Mouse (Mus musculus) kidney, embryonic 15.5 days (tissue): ENCODE results near the gene Patj. TPM values are rescaled to one million over a fixed set of nuclear protein-coding genes. Genes with fewer than 3 reads are reported as not detected.

Experiments used
- ATAC-seq: fragments of 200-750 bp; cut with Nextera tagmentation; replicated peaks from 2 replicates; pipeline ENCODE4 v1.8.0; 2017; ENCODE audit warnings: moderate TSS enrichment; ENCODE audit not compliant: low FRiP score
- H3K27ac ChIP-seq: fragments of 300-500 bp; sonication (generic); 2 replicates; pipeline ENCODE4 v1.5.1; 2015; ENCODE audit warnings: mild to moderate bottlenecking, inconsistent platforms
- H3K27me3 ChIP-seq: fragments of 300-500 bp; sonication (generic); 2 replicates; pipeline ENCODE4 v1.6.1; 2015; ENCODE audit warnings: inconsistent platforms
- H3K36me3 ChIP-seq: fragments of 300-500 bp; sonication (generic); 2 replicates; pipeline ENCODE4 v1.6.1; 2015; ENCODE audit warnings: inconsistent platforms
- H3K4me1 ChIP-seq: fragments of 300-500 bp; sonication (generic); 2 replicates; pipeline ENCODE4 v1.6.1; 2015; ENCODE audit warnings: inconsistent platforms
- H3K4me2 ChIP-seq: fragments of 300-500 bp; sonication (generic); 2 replicates; pipeline ENCODE4 v1.6.1; 2015; ENCODE audit warnings: moderate library complexity, mild to moderate bottlenecking, inconsistent platforms
- H3K4me3 ChIP-seq: fragments of 300-500 bp; sonication (generic); replicated peaks from 2 replicates; pipeline ENCODE4 v1.5.1; 2015; ENCODE audit warnings: mild to moderate bottlenecking, inconsistent platforms
- H3K9ac ChIP-seq: fragments of 300-500 bp; sonication (generic); 2 replicates; pipeline ENCODE4 v1.6.1; 2015; ENCODE audit warnings: mild to moderate bottlenecking, inconsistent platforms
- H3K9me3 ChIP-seq: fragments of 300-500 bp; sonication (generic); replicated peaks from 2 replicates; pipeline ENCODE4 v1.6.1; 2016; ENCODE audit warnings: inconsistent platforms
- WGBS: fragments of 180-500 bp; shearing (Covaris S2); methylation state at CpG from one replicate; pipeline ENCODE4 v1.1.7; 2015; ENCODE audit warnings: mixed read lengths; 5-methylcytosine and 5-hydroxymethylcytosine counted together
- polyA plus RNA-seq: library from polyadenylated mRNA; unstranded; fragments of >200 nt; fragmentation: Nextera tagmentation; extraction: Ambion mirVana; gene quantifications from 2 replicates; pipeline ENCODE4 v1.2.1, GENCODE M21; 2015

Gene Patj
- polyA plus RNA-seq, 1 experiment from 2014 or later: 26.6 TPM

DNA sequence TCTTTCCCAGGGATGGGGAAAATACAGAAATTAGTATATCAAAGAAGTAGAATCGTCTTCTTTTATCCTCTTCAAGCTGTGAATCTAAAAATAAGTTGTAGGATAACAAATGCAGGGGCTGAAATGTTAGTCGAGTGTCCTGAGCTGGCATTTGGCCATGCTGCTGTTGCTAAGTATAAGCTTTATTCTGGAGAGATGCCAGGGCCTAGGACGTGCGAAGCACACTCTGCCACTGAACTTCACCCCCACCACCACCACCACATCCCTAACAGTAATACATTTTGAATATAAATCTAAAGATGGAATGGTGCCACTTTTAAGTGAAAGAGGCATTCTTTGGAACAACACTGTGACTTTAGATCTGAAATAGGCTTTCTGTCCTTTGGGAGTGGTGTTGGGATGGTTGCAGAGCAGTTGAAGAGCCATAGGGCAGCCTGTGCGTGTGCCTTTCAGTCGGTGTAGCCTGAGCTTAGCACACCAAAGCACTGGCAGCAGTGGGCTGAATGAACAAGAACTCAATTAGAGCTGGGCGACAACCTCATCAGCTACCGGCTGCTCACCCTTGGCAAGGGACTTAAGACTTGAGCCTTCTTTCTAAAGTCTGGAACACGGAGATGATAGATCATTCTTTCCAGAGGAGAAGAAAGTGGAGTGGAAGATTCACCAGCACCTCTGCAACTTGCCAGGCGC is 168.1 kb downstream of the Patj start:
- no peak overlapping the region for H3K4me3 ChIP-seq
- H3K27me3 ChIP-seq: no peaks in the 10 kb centered on the region
- H3K9ac ChIP-seq: no peak overlapping the region
- H3K4me2 ChIP-seq: no peak overlapping the region
- H3K27ac ChIP-seq: no peak overlapping the region
- 68% methylated on average over 10 of the region's 10 CpGs for WGBS
- ATAC-seq: no peak
- no peaks in the 10 kb centered on the region for H3K36me3 ChIP-seq
- no peaks in the 10 kb centered on the region for H3K9me3 ChIP-seq
- 0 out of 2 replicates have a peak, but pooled peaks cover 6% of the 10 kb centered on the region for H3K4me1 ChIP-seq

DNA sequence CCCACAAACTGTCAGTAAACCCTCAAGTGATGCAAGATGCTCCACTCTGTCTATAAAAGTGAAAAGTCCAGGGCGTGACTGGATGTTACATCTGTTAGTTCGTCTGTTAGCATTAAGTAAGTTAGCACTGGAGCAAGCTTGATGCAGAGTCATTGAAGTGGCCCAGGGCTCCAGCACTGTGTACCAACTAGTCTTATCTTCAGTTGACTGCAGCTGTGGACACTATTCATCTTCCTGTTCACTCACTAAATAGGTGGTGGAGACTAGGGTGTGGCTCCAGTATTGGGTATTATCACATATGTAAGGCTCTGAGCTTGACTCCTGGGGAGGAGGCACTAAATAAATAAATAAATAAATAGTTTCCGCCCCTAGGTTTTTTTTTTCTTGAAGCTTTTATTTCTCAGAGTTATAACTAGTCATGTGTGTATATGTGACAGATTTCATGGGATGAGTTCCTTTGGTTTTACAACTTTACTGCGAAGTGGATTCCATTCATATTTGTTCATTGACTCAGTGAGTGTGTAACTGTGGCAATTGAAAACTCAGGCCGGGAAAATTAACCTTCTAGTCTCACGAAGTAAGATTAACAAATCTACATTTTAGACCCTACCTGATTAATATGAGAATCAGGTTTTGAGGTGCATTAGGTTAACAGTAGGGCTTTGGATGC is 168.7 kb downstream of the Patj start:
- H3K9me3 ChIP-seq: no peaks in the 10 kb centered on the region
- H3K4me1 ChIP-seq: 0 out of 2 replicates have a peak, but pooled peaks cover 6% of the 10 kb centered on the region
- no peak for ATAC-seq
- WGBS: 80% methylated on average over 6 of the region's 6 CpGs
- H3K9ac ChIP-seq: no peak overlapping the region
- H3K36me3 ChIP-seq: no peaks in the 10 kb centered on the region
- no peak overlapping the region for H3K4me2 ChIP-seq
- no peaks in the 10 kb centered on the region for H3K27me3 ChIP-seq
- H3K27ac ChIP-seq: no peak overlapping the region
- no peak overlapping the region for H3K4me3 ChIP-seq

DNA sequence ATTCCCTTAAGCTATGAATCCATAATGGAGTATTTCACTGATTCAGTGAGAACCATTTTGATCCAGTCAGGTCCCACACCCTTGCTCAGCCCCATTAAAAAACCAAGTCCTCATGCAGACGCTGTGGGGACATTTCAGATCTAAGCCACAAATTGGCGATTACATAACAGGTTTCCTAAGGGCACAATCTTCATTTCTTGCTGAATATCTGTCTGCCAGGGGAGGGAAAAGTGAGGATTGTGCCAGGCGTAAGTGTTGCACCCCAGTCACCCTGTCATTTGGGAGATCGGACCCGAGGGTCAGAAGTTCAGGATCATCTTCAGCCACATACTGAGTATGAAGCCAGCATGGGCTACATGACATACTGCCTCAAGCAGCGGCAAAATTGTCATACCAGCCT is 171.2 kb downstream of the Patj start:
- Histone ChIP-seq H3K4me1 (0 out of 2 replicates have a peak, but pooled peaks cover 3% of the 10 kb centered on the region), H3K4me2 (no peak overlapping the region), H3K9ac (no peak overlapping the region), H3K27me3 (no peaks in the 10 kb centered on the region), H3K27ac (no peak overlapping the region), H3K4me3 (no peak overlapping the region), H3K9me3 (no peaks in the 10 kb centered on the region), H3K36me3 (no peaks in the 10 kb centered on the region)
- no peak for ATAC-seq
- 90% methylated on average over 6 of the region's 6 CpGs for WGBS

DNA sequence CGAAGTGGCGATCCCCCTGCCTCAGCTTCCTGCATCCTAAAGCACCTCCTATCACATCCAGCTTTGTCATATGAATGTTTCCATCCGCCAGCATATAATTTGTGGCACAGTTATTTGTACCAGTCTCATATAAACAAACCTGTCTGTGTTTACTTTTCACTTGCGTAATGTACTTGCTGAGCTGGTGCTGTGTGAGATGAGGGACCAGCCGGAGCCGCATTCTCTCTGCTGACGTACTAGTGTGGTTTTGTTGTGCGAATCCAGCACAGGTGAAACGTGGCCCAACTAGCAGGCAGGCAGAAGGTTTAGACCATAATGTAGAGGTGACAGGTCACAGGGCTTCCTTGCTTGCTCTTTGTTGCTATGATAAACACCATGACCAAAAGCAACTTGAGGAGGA is 171.9 kb downstream of the Patj start:
- WGBS: 89% methylated on average over 9 of the region's 9 CpGs
- Histone ChIP-seq H3K4me1 (0 out of 2 replicates have a peak, but pooled peaks cover 3% of the 10 kb centered on the region), H3K4me2 (no peak overlapping the region), H3K36me3 (0 out of 2 replicates have a peak, but pooled peaks cover 7% of the 10 kb centered on the region), H3K27ac (no peak overlapping the region), H3K9me3 (no peaks in the 10 kb centered on the region), H3K27me3 (no peaks in the 10 kb centered on the region), H3K9ac (no peak overlapping the region), H3K4me3 (no peak overlapping the region)
- no peak for ATAC-seq

DNA sequence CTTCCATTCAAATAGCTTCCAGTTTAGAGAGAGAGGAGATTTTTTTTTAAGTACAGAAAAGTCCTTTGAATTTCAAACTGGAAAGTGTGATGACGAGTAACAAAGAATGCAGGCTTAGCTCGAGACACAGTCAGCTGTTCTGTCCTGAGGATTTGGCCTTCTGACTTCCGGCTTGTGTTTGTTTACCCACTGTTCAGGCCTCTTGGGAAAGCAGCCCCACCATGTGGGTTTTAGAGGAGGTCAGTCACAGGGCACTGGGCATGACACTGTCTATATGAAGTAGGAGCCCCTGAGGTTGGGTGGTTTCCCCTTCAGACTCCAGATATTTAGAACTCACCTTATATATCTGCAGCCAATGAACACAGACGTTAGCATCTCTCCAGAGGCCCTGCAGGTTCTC is 174.3 kb downstream of the Patj start:
- WGBS: 33% methylated on average over 4 of the region's 4 CpGs
- H3K4me3 ChIP-seq: no peak overlapping the region
- H3K36me3 ChIP-seq: 0 out of 2 replicates have a peak, but pooled peaks cover 7% of the 10 kb centered on the region
- no peak overlapping the region for H3K27ac ChIP-seq
- no peaks in the 10 kb centered on the region for H3K27me3 ChIP-seq
- ATAC-seq: 0 out of 2 replicates have a peak, but pooled peaks have one; percentile 9
- H3K9me3 ChIP-seq: no peaks in the 10 kb centered on the region
- no peak overlapping the region for H3K4me2 ChIP-seq
- H3K9ac ChIP-seq: no peak overlapping the region
- H3K4me1 ChIP-seq: no peaks in the 10 kb centered on the region

GRCm38 (mm10) chr4:98577275-98577674 is 181.7 kb downstream of the Patj start:
- no peak overlapping the region for H3K9ac ChIP-seq
- H3K9me3 ChIP-seq: no peaks in the 10 kb centered on the region
- no peak for ATAC-seq

DNA sequence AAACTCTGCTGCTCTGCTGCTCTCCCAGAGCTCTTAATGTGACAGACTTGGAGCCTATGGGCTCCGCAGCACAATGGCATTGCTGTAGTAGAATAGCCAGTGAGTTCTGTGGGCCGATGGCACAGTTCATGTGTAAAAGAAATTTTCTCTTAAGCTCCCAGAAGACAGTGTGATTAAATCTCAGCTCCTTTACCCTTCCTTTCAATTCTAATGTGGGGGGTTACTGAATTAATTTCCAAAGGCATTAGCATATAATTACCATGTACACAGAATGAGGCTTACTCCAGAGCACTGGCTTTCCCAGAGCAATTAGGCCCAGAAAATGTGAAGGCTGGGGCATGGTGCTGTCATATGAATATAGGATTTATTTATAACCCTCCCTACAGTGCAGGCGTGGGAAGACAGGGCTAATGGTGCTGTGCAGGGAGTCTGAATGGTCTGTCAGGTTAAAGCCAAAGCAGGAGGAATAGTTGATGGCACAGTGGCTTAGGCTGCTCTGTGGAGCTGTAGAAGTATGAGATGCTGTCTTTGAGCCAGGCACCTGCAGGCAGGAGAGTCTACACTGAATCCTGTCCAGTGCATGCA is 182.5 kb downstream of the Patj start:
- ATAC-seq: no peak
- Histone ChIP-seq H3K9ac (no peak overlapping the region), H3K4me1 (0 out of 2 replicates have a peak, but pooled peaks cover 5% of the 10 kb centered on the region), H3K9me3 (no peaks in the 10 kb centered on the region), H3K4me2 (no peak overlapping the region), H3K27me3 (no peaks in the 10 kb centered on the region), H3K36me3 (no peaks in the 10 kb centered on the region), H3K27ac (no peak overlapping the region), H3K4me3 (no peak overlapping the region)
- 76% methylated on average over 3 of the region's 3 CpGs for WGBS

More at GRCm38 (mm10) chr4:98577275-98577674, 181.7 kb downstream of the Patj start:
- 0 out of 2 replicates have a peak, but pooled peaks cover 2% of the 10 kb centered on the region for H3K36me3 ChIP-seq
- 0 out of 2 replicates have a peak, but pooled peaks cover 5% of the 10 kb centered on the region for H3K4me1 ChIP-seq
- no peak overlapping the region for H3K27ac ChIP-seq
- no peaks in the 10 kb centered on the region for H3K27me3 ChIP-seq
- H3K4me2 ChIP-seq: no peak overlapping the region
- H3K4me3 ChIP-seq: no peak overlapping the region

DNA sequence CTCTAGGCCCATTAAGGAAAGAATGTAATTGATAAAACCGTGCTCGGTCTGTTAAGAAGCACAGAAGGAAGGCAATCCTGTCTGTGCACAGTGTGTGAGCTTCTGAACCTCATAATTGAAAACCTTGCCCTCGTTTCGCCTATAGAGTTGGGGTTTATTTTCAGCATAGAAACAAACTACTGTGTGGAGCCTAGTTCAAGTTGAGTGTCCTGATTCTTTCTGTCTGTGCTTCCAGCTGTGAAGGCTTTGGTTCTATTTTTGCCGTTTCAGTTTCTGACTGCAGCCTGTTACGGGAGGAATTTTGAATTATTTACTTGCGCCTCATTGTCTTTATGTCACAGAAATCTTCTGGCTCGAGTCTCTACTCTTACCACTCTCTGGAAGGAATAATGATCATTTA is 185.9 kb downstream of the Patj start:
- ATAC-seq: no peak
- H3K9me3 ChIP-seq: no peaks in the 10 kb centered on the region
- no peak overlapping the region for H3K27ac ChIP-seq
- no peaks in the 10 kb centered on the region for H3K27me3 ChIP-seq
- no peak overlapping the region for H3K4me2 ChIP-seq
- 86% methylated on average over 8 of the region's 8 CpGs for WGBS
- H3K4me1 ChIP-seq: 0 out of 2 replicates have a peak, but pooled peaks cover 8% of the 10 kb centered on the region
- H3K9ac ChIP-seq: no peak overlapping the region
- H3K36me3 ChIP-seq: no peaks in the 10 kb centered on the region
- no peak overlapping the region for H3K4me3 ChIP-seq

DNA sequence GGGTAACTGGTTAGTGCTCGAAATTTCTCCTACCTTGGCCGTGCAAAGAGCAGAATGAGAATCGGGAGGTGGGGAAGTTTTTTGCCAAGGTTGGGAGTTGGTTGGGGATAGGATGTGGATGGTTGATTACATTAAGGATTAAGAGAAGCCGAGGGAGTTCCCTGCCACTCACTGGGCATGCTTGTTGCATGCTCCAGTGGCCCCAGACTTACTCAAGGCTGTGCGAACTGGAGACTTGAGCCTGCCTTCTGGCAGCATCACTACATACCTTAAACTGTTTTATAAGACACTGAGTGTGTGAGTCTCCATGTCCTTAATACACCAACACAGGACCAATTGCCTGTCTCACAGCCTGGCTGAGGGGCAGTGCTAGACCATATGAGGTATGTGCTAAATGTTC is 188.4 kb downstream of the Patj start:
- WGBS: 66% methylated on average over 5 of the region's 5 CpGs
- Histone ChIP-seq H3K9me3 (no peaks in the 10 kb centered on the region), H3K27me3 (no peaks in the 10 kb centered on the region), H3K4me1 (0 out of 2 replicates have a peak, but pooled peaks cover 3% of the 10 kb centered on the region), H3K4me2 (no peak overlapping the region), H3K9ac (no peak overlapping the region), H3K36me3 (no peaks in the 10 kb centered on the region), H3K4me3 (no peak overlapping the region), H3K27ac (no peak overlapping the region)
- ATAC-seq: peak; percentile 64; the same call in 1 of the 2 replicates

GRCm38 (mm10) chr4:98586303-98586702 is 190.7 kb downstream of the Patj start:
- no peaks in the 10 kb centered on the region for H3K36me3 ChIP-seq
- H3K4me2 ChIP-seq: no peak overlapping the region
- 77% methylated on average over 4 of the region's 4 CpGs for WGBS
- no peak overlapping the region for H3K27ac ChIP-seq
- H3K9ac ChIP-seq: no peak overlapping the region
- H3K4me1 ChIP-seq: 0 out of 2 replicates have a peak, but pooled peaks cover 3% of the 10 kb centered on the region
- no peak for ATAC-seq
- H3K9me3 ChIP-seq: no peaks in the 10 kb centered on the region
- no peaks in the 10 kb centered on the region for H3K27me3 ChIP-seq
- H3K4me3 ChIP-seq: no peak overlapping the region

- no peak for ATAC-seq
- no peak overlapping the region for H3K4me3 ChIP-seq
- no peak overlapping the region for H3K9ac ChIP-seq
- H3K36me3 ChIP-seq: no peaks in the 10 kb centered on the region
- H3K27me3 ChIP-seq: no peaks in the 10 kb centered on the region
- H3K9me3 ChIP-seq: no peaks in the 10 kb centered on the region
- WGBS: 85% methylated on average over 2 of the region's 2 CpGs
- H3K27ac ChIP-seq: no peak overlapping the region
- 0 out of 2 replicates have a peak, but pooled peaks cover 3% of the 10 kb centered on the region for H3K4me1 ChIP-seq
- H3K4me2 ChIP-seq: no peak overlapping the region
These were observed 192.1 kb downstream of the Patj start for GRCm38 (mm10) chr4:98587686-98588085.

DNA sequence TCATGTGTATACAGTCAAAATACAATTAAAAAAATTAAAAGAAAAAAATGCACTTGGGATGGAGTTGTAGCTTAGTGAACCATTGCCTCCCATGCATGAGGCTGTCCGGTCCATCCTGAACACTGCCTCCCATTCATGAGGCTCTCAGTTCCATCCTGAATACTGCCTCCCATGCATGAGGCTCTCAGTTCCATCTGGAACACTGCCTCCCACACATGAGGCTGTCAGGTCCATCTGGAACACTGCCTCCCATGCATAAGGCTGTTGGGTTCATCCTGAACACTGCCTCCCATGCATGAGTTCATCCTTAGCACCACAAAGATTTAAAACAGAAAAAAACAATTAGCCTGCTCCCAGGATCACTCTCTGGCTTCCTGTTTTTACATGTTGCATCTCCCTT is 198.4 kb downstream of the Patj start:
- Histone ChIP-seq H3K4me3 (no peak overlapping the region), H3K27me3 (no peaks in the 10 kb centered on the region), H3K9me3 (no peaks in the 10 kb centered on the region), H3K36me3 (no peaks in the 10 kb centered on the region), H3K4me1 (no peaks in the 10 kb centered on the region), H3K27ac (no peak overlapping the region), H3K9ac (no peak overlapping the region), H3K4me2 (no peak overlapping the region)
- peak; percentile 85 for ATAC-seq
- whole genome bisulfite sequencing: 46% methylated on average over 1 of the region's 1 CpGs
